Mouse (Mus musculus): Measurements from ENCODE around the gene Mrpl16. TPM values are rescaled to one million over a fixed set of nuclear protein-coding genes. Genes with fewer than 3 reads are reported as not detected.

Gene Mrpl16
- polyA plus RNA-seq, 1 experiment from 2014 or later: 53.7 TPM

- H3K4me3 ChIP-seq (ENCODE audit: low read depth, low read length): no peak overlapping the region; the same call in 1 of the 2 replicates
- H3K4me2 ChIP-seq (ENCODE audit: low read depth, low read length): 0 out of 2 replicates have a peak overlapping the region, but pooled peaks have one; percentile 13
- DNase-seq (ENCODE audit: low spot score): no peak
- peaks cover 2% of the 10 kb centered on the region for H3K4me1 ChIP-seq (ENCODE audit: control insufficient read depth, insufficient read depth, low read length)
- peaks cover 18% of the 10 kb centered on the region for H3K27me3 ChIP-seq (ENCODE audit: control insufficient read depth, insufficient read depth, low read length)
- H3K9ac ChIP-seq (replicated peaks; ENCODE audit: low read length): no peak overlapping the region
- H3K36me3 ChIP-seq (replicated peaks; ENCODE audit: control insufficient read depth, insufficient read depth, low read depth, low read length): no peaks in the 10 kb centered on the region
- no peaks in the 10 kb centered on the region for H3K9me3 ChIP-seq (replicated peaks; ENCODE audit: control insufficient read depth, low read length)
- no peak overlapping the region for H3K27ac ChIP-seq (replicated peaks; ENCODE audit: low read depth, low read length)
- no peak for ATAC-seq (replicated peaks; ENCODE audit: insufficient number of reproducible peaks, low FRiP score, low TSS enrichment, low read depth)
- 9% methylated on average over 5 of the region's 5 CpGs for WGBS
Observed at GRCm38 (mm10) chr19:11817586-11817985, 47.4 kb downstream of the Mrpl16 start.

DNA sequence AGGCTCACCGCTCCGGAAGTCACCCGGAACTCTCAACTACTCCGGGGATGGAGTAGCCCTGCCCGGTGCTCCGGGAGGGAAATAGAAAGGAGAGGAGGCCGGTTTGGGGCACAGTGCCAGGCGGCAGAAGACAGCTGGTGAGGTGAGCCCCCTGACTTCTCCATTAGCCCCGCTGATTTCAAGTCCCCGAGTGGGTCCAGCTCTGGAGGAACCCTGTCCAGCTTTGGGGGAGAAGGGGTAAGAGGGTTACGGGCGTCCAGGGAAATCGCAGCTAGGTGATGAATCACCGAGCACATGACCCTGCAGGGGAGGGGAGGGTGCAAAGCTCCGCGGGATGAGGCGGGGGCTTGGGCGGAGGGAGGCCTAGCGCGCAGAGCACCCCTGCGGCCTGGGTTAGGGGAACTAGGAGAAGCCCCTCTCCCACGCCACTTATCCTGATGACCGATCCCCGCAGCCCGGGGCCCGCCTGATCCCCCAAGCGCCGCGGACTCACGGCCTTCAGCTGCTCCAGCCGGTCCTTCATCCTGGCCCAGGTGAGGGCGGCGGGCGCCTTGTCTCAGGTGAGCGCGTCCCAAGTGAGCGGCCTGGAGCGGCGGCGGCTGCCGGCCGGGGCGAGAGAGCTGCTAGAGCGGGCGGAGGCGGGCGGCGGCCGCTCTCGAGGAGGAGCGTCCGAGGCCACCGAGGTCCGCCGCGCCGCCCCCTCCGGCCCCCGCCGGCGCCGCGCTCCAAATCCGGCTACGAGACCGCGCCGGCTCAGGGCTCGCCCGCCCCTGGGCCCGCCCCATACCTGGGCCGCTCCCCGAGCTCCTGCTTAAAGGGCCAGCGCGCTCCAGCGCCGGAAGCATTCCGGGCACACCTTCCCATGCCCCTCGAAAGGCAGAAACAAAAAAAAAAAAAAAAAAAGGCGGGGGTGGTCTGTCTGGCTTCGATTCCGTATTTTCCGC lies 48.3 kb downstream of the Mrpl16 start:
- Histone ChIP-seq H3K4me1 (ENCODE audit: control insufficient read depth, insufficient read depth, low read length) (peaks cover 2% of the 10 kb centered on the region), H3K36me3 (replicated peaks; ENCODE audit: control insufficient read depth, insufficient read depth, low read depth, low read length) (no peaks in the 10 kb centered on the region), H3K27me3 (ENCODE audit: control insufficient read depth, insufficient read depth, low read length) (peaks cover 18% of the 10 kb centered on the region), H3K9ac (replicated peaks; ENCODE audit: low read length) (peak overlapping the region; percentile 58), H3K9me3 (replicated peaks; ENCODE audit: control insufficient read depth, low read length) (no peaks in the 10 kb centered on the region), H3K27ac (replicated peaks; ENCODE audit: low read depth, low read length) (no peak overlapping the region), H3K4me3 (ENCODE audit: low read depth, low read length) (peak overlapping the region; percentile 62), H3K4me2 (ENCODE audit: low read depth, low read length) (peak overlapping the region; percentile 95)
- peak; percentile 43 for DNase-seq (ENCODE audit: low spot score)
- under 1% methylated on average over 76 of the region's 83 CpGs for WGBS
- ATAC-seq (replicated peaks; ENCODE audit: insufficient number of reproducible peaks, low FRiP score, low TSS enrichment, low read depth): peak; percentile 81

GRCm38 (mm10) chr19:11819143-11819700 lies 49.0 kb downstream of the Mrpl16 start, which contains the start of gene Stx3:
Gene Stx3 (minus strand): TSS chr19:11819403.
- Histone ChIP-seq H3K36me3 (replicated peaks; ENCODE audit: control insufficient read depth, insufficient read depth, low read depth, low read length) (no peaks in the 10 kb centered on the region), H3K27me3 (ENCODE audit: control insufficient read depth, insufficient read depth, low read length) (peaks cover 18% of the 10 kb centered on the region), H3K4me2 (ENCODE audit: low read depth, low read length) (peak within 1 kb of the TSS; percentile 95), H3K4me1 (ENCODE audit: control insufficient read depth, insufficient read depth, low read length) (peaks cover 2% of the 10 kb centered on the region), H3K9ac (replicated peaks; ENCODE audit: low read length) (peak within 1 kb of the TSS; percentile 58), H3K9me3 (replicated peaks; ENCODE audit: control insufficient read depth, low read length) (no peaks in the 10 kb centered on the region), H3K27ac (replicated peaks; ENCODE audit: low read depth, low read length) (no peak within 1 kb of the TSS), H3K4me3 (ENCODE audit: low read depth, low read length) (peak within 1 kb of the TSS; percentile 62)
- ATAC-seq (replicated peaks; ENCODE audit: insufficient number of reproducible peaks, low FRiP score, low TSS enrichment, low read depth) (no peak), DNase-seq (ENCODE audit: low spot score) (peak; percentile 21)
- under 1% methylated on average over 20 of the region's 20 CpGs for WGBS

DNA sequence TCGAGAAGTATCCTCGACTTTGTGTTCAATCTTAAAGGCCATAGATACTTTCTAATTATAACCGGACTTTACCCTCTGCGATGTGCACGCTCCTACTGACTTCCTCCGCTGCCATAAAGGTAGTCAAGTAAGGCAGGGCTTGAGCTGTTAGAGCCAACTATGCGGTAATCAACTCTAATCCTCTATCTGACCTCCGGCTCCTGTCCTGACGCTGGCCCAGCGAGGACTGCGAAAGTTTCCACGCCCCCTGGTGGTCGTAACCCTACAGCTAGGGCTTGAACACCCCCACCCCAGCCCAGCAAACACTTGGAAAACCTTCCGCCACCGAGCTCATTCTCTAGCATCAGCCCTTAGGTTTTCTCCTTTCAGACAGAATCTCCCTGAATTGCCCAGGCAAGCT lies 49.6 kb downstream of the Mrpl16 start:
- DNase-seq (ENCODE audit: low spot score) (peak; percentile 92), ATAC-seq (replicated peaks; ENCODE audit: insufficient number of reproducible peaks, low FRiP score, low TSS enrichment, low read depth) (peak; percentile 87)
- H3K9ac ChIP-seq (replicated peaks; ENCODE audit: low read length): no peak overlapping the region
- no peaks in the 10 kb centered on the region for H3K9me3 ChIP-seq (replicated peaks; ENCODE audit: control insufficient read depth, low read length)
- no peak overlapping the region for H3K27ac ChIP-seq (replicated peaks; ENCODE audit: low read depth, low read length)
- H3K36me3 ChIP-seq (replicated peaks; ENCODE audit: control insufficient read depth, insufficient read depth, low read depth, low read length): no peaks in the 10 kb centered on the region
- peaks cover 18% of the 10 kb centered on the region for H3K27me3 ChIP-seq (ENCODE audit: control insufficient read depth, insufficient read depth, low read length)
- H3K4me3 ChIP-seq (ENCODE audit: low read depth, low read length): peak overlapping the region; percentile 62
- under 1% methylated on average over 15 of the region's 15 CpGs for WGBS
- H3K4me1 ChIP-seq (ENCODE audit: control insufficient read depth, insufficient read depth, low read length): peaks cover 2% of the 10 kb centered on the region
- peak overlapping the region; percentile 95 for H3K4me2 ChIP-seq (ENCODE audit: low read depth, low read length)

DNA sequence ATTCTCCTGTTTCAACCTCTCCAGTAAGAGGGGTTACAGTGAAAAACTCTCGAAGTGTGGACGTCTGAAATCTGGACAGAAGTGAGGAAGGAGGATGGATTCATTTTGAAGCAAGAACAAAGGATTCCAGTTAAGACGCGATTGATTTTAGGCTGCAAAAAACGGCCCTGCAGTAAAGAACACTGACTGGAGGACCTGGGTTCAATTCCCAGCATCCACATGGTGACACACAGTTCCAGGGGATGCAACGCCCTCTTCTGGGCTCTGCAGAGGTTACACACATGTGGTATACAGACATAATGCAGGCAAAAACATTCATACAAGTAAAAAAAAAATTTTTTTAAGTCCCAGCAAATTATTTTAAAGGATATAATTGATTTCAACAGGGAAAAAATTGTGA lies 50.0 kb downstream of the Mrpl16 start:
- Histone ChIP-seq H3K27ac (replicated peaks; ENCODE audit: low read depth, low read length) (no peak overlapping the region), H3K4me2 (ENCODE audit: low read depth, low read length) (no peak overlapping the region), H3K9me3 (replicated peaks; ENCODE audit: control insufficient read depth, low read length) (no peaks in the 10 kb centered on the region), H3K4me1 (ENCODE audit: control insufficient read depth, insufficient read depth, low read length) (peaks cover 2% of the 10 kb centered on the region), H3K4me3 (ENCODE audit: low read depth, low read length) (no peak overlapping the region), H3K27me3 (ENCODE audit: control insufficient read depth, insufficient read depth, low read length) (peaks cover 18% of the 10 kb centered on the region), H3K36me3 (replicated peaks; ENCODE audit: control insufficient read depth, insufficient read depth, low read depth, low read length) (no peaks in the 10 kb centered on the region), H3K9ac (replicated peaks; ENCODE audit: low read length) (no peak overlapping the region)
- ATAC-seq (replicated peaks; ENCODE audit: insufficient number of reproducible peaks, low FRiP score, low TSS enrichment, low read depth): no peak
- DNase-seq (ENCODE audit: low spot score): peak; percentile 12
- 32% methylated on average over 6 of the region's 6 CpGs for WGBS

DNA sequence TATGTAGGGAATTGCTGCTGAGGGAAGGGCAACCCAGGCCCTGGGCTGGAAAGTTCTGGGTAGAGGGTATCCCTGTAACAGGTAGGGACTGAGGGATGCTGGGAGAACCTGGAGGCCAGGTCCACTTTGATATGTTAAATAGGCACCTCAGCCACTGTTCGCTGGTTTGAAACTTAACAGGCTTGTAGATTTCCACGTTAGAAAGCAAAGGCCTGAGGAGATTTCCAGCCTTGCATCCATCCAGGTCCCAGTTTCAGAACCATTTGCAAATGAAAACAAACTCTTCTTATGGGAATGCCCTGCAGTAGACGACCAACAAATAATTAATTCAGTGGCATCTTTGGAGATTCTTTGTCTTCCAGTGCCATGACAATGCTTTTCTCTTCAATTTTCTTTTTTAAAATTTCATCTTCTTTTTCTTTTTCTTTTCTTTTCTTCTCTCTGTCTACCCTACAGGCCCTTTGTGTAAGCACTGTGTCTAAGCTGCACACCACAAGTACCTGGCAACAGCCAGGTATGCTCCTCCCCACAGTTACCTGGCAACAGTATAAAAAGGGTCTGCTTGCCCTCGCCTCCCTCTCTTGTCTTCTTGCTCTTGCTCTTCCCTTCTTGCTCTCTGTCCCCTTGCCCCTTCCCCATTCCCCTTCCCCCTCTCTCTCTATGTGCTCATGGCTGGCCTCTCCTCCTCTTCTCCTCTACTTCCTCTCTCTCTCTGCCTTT lies 53.3 kb downstream of the Mrpl16 start:
- H3K4me3 ChIP-seq (ENCODE audit: low read depth, low read length): no peak overlapping the region
- H3K4me2 ChIP-seq (ENCODE audit: low read depth, low read length): no peak overlapping the region
- no peak overlapping the region for H3K9ac ChIP-seq (replicated peaks; ENCODE audit: low read length)
- DNase-seq (ENCODE audit: low spot score) (no peak), ATAC-seq (replicated peaks; ENCODE audit: insufficient number of reproducible peaks, low FRiP score, low TSS enrichment, low read depth) (no peak)
- peaks cover 9% of the 10 kb centered on the region for H3K27me3 ChIP-seq (ENCODE audit: control insufficient read depth, insufficient read depth, low read length)
- no peaks in the 10 kb centered on the region for H3K9me3 ChIP-seq (replicated peaks; ENCODE audit: control insufficient read depth, low read length)
- 21% methylated on average over 4 of the region's 4 CpGs for WGBS
- H3K36me3 ChIP-seq (replicated peaks; ENCODE audit: control insufficient read depth, insufficient read depth, low read depth, low read length): no peaks in the 10 kb centered on the region
- H3K4me1 ChIP-seq (ENCODE audit: control insufficient read depth, insufficient read depth, low read length): no peaks in the 10 kb centered on the region
- no peak overlapping the region for H3K27ac ChIP-seq (replicated peaks; ENCODE audit: low read depth, low read length)

All from embryonic facial prominence, embryonic 11.5 days (tissue).